Mouse (Mus musculus): Measurements from ENCODE around the gene Reep6. TPM values are rescaled to one million over a fixed set of nuclear protein-coding genes. Genes with fewer than 3 reads are reported as not detected.

Reep6 gene
- polyA plus RNA-seq, 1 experiment from 2014 or later = 5.5 TPM

DNA sequence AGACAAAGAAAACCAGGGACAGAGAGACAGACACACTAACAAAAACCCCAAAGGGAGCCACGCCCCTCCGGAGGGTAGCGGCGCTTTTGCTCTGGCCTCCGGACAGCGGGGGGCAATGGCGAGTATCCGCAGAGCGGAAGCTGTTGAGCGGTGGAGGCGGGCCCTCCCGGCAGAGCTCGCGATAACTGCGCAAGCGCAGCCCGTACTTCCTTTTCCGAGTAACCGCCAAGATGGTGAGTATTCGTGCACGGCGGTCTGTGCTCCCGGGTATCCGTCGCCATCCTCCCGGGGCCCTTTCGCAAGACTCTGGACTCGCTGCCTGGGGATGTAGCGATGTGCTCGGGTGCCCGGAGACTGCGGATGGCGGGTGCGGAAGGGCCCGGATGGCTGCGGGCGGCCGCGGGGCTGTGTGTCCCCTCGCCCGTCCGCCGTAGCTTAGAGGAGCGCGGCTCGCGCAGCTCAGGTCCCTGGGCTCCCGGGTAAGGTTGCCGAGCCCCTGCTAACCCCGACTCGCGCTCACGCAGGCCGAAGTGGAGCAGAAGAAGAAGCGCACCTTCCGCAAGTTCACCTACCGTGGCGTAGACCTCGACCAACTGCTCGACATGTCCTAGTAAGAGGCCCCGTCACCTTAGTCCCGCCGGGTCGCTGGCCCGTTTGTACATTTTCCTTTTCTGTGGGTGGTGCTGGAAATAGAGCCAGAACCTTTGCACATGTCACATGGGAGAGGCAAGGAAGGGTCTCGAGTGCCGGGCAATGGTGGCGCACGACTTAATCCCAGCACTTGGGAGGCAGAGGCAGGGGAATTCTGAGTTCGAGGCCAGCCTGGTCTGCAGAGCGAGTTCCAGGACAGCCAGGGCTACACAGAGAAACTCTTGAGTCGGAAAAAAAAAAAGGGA is 37.3 kb upstream of the Reep6 start, which contains the start of gene Rps15:
Rps15 (plus strand) TSS at position 203 of the 896 bp plus-strand sequence.
- DNase-seq (ENCODE audit: low spot score) (peak; percentile 97), ATAC-seq (ENCODE audit: insufficient read depth, low FRiP score, low TSS enrichment) (peak; percentile 72)
- Histone ChIP-seq H3K4me2 (ENCODE audit: low read depth) (peak within 1 kb of the TSS; percentile 90), H3K36me3 (ENCODE audit: control insufficient read depth, insufficient read depth, low read length) (peaks cover 8% of the 10 kb centered on the region), H3K27me3 (ENCODE audit: control insufficient read depth, insufficient read depth, low read length) (no peaks in the 10 kb centered on the region), H3K9me3 (ENCODE audit: control insufficient read depth, low read length) (no peaks in the 10 kb centered on the region), H3K27ac (ENCODE audit: low read depth, low read length) (peak within 1 kb of the TSS; percentile 89), H3K4me1 (ENCODE audit: control insufficient read depth, insufficient read depth, low read length) (peaks cover 18% of the 10 kb centered on the region), H3K9ac (ENCODE audit: low read length) (peak within 1 kb of the TSS; percentile 99), H3K4me3 (ENCODE audit: low read depth, low read length) (peak within 1 kb of the TSS; percentile 97)
- under 1% methylated on average over 72 of the region's 72 CpGs for WGBS

DNA sequence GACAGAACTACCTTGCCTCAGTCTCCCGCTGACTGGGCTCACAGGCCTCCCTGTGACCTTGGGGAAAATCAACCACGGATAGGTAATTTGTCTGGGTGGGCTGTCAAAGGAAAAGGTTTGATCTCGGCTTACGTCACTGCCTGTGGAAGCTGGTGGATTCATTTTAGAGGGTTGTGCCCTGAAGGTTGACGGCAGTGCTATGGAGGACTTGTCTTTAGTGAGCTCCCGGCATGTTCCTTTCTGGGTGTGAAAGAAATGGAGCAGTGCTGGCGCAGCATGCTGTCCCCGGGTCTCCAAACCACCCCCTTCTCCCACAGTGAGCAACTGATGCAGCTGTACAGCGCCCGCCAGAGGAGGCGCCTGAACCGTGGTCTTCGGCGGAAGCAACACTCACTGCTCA is 36.4 kb upstream of the Reep6 start:
- ATAC-seq (ENCODE audit: insufficient read depth, low FRiP score, low TSS enrichment) (no peak), DNase-seq (ENCODE audit: low spot score) (no peak)
- H3K4me3 ChIP-seq (ENCODE audit: low read depth, low read length) = peak overlapping the region; percentile 97
- 0 out of 2 replicates have a peak, but pooled peaks cover under 1% of the 10 kb centered on the region for H3K27me3 ChIP-seq (ENCODE audit: control insufficient read depth, insufficient read depth, low read length)
- H3K36me3 ChIP-seq (ENCODE audit: control insufficient read depth, insufficient read depth, low read length) = peaks cover 6% of the 10 kb centered on the region
- H3K4me2 ChIP-seq (ENCODE audit: low read depth) = peak overlapping the region; percentile 90
- 34% methylated on average over 14 of the region's 14 CpGs for WGBS
- H3K4me1 ChIP-seq (ENCODE audit: control insufficient read depth, insufficient read depth, low read length) = peaks cover 20% of the 10 kb centered on the region
- no peaks in the 10 kb centered on the region for H3K9me3 ChIP-seq (ENCODE audit: control insufficient read depth, low read length)
- H3K9ac ChIP-seq (ENCODE audit: low read length) = peak overlapping the region; percentile 99
- H3K27ac ChIP-seq (ENCODE audit: low read depth, low read length) = peak overlapping the region; percentile 89

DNA sequence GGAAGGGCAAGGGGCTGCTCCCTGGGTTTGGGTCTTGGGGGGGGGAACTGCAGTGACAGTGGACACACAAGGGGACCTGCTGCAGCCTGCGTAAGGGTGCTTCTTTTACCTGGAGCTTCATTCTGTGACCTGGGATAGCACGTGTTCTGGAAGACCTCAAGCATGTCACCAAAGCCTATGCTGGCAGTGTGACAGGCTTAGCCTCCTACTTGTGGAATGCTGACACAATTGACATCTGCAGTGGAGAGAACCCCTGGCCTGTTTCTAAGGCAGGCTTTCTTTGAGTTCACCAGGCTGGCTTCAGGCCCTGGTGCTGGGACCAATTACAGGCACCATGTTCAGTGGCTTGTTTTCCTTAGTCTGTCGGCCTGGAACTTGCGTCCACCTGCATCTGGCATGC is 35.4 kb upstream of the Reep6 start:
- Histone ChIP-seq H3K9me3 (ENCODE audit: control insufficient read depth, low read length) (no peaks in the 10 kb centered on the region), H3K36me3 (ENCODE audit: control insufficient read depth, insufficient read depth, low read length) (peaks cover 6% of the 10 kb centered on the region), H3K4me1 (ENCODE audit: control insufficient read depth, insufficient read depth, low read length) (peaks cover 20% of the 10 kb centered on the region), H3K27me3 (ENCODE audit: control insufficient read depth, insufficient read depth, low read length) (peaks cover 6% of the 10 kb centered on the region), H3K4me2 (ENCODE audit: low read depth) (peak overlapping the region; percentile 4; the same call in 1 of the 2 replicates), H3K4me3 (ENCODE audit: low read depth, low read length) (no peak overlapping the region), H3K27ac (ENCODE audit: low read depth, low read length) (no peak overlapping the region), H3K9ac (ENCODE audit: low read length) (no peak overlapping the region)
- WGBS = 73% methylated on average over 4 of the region's 4 CpGs
- no peak for DNase-seq (ENCODE audit: low spot score)
- ATAC-seq (ENCODE audit: insufficient read depth, low FRiP score, low TSS enrichment) = no peak

DNA sequence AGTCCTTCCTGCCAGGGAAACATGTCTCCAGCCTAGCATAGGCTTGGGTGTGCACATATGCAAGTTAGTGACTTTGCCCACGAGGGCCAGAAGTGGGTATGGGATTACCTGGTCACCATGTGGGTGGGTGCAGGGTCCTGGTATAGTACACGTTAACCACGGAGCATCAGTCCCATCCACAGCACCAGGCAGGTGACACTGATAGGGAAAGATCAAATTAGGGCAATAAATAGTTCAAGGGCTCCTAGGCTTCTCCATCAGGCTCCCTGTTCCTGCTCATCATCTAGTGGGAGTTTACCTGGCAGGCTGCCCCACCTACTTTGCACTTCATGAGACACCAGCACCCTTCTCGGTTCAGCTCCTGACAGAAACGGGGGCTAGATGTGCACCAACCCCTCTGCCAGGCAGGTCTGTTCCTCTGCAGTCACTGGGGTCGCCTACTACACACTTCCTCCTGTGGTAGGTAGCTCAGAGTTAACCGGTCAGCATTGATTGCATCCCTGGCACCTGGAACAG is 34.9 kb upstream of the Reep6 start:
- no peak for ATAC-seq (ENCODE audit: insufficient read depth, low FRiP score, low TSS enrichment)
- no peak for DNase-seq (ENCODE audit: low spot score)
- H3K4me2 ChIP-seq (ENCODE audit: low read depth) = peak overlapping the region; percentile 9; the same call in 1 of the 2 replicates
- H3K9ac ChIP-seq (ENCODE audit: low read length) = no peak overlapping the region
- H3K4me3 ChIP-seq (ENCODE audit: low read depth, low read length) = peak overlapping the region; percentile 4; the same call in 1 of the 2 replicates
- 51% methylated on average over 7 of the region's 7 CpGs for WGBS
- no peaks in the 10 kb centered on the region for H3K9me3 ChIP-seq (ENCODE audit: control insufficient read depth, low read length)
- peaks cover 10% of the 10 kb centered on the region for H3K27me3 ChIP-seq (ENCODE audit: control insufficient read depth, insufficient read depth, low read length)
- peaks cover 6% of the 10 kb centered on the region for H3K36me3 ChIP-seq (ENCODE audit: control insufficient read depth, insufficient read depth, low read length)
- 0 out of 2 replicates have a peak overlapping the region, but pooled peaks have one; percentile 27 for H3K27ac ChIP-seq (ENCODE audit: low read depth, low read length)
- H3K4me1 ChIP-seq (ENCODE audit: control insufficient read depth, insufficient read depth, low read length) = peaks cover 26% of the 10 kb centered on the region

DNA sequence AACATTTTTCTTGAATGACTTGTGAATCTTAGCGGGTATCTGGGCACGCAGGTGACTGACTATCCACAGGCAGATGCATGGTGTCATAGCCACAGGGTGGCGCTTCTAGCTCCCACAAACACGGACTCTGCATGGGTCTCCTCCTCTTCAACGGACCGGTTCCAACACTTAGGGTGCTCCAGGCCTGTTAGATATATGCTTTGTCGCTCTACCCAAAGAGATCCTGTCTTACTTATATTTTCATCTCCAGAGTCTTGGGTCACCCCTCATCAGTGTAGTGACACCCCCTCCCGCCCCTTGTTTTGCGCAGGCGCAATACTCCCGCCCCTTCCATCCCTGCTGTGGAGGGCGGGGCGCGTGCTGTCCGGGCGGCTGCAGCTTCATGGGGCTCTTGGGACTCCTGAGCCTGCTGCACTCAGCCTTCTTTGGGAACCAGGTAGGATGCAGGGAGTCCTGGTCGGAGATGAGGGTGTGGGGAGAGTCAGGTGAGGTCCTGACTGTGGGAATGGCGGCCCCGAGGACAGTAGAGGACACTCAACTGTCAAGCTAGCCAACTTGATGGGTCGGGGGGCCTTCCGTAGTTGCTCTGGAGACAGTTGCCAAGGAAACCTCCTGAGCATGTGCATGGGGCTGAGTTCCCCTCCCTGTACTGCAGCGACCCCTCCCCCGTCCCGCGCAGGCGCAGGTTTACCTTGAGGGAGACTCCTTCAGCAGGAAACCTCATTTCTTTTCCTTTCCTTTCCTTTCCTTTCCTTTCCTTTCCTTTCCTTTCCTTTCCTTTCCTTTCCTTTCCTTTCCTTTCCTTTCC is 33.9 kb upstream of the Reep6 start, which contains the start of gene Apc2:
Apc2 (plus strand) TSS at position 360 of the 808 bp plus-strand sequence.
- H3K36me3 ChIP-seq (ENCODE audit: control insufficient read depth, insufficient read depth, low read length) = peaks cover 6% of the 10 kb centered on the region
- peak within 1 kb of the TSS; percentile 35 for H3K4me3 ChIP-seq (ENCODE audit: low read depth, low read length)
- ATAC-seq (ENCODE audit: insufficient read depth, low FRiP score, low TSS enrichment) (peak; percentile 45), DNase-seq (ENCODE audit: low spot score) (peak; percentile 85)
- H3K4me2 ChIP-seq (ENCODE audit: low read depth) = peak within 1 kb of the TSS; percentile 67
- H3K27me3 ChIP-seq (ENCODE audit: control insufficient read depth, insufficient read depth, low read length) = peaks cover 12% of the 10 kb centered on the region
- under 1% methylated on average over 26 of the region's 26 CpGs for WGBS
- no peaks in the 10 kb centered on the region for H3K9me3 ChIP-seq (ENCODE audit: control insufficient read depth, low read length)
- H3K4me1 ChIP-seq (ENCODE audit: control insufficient read depth, insufficient read depth, low read length) = peaks cover 27% of the 10 kb centered on the region
- H3K27ac ChIP-seq (ENCODE audit: low read depth, low read length) = peak within 1 kb of the TSS; percentile 76
- peak within 1 kb of the TSS; percentile 44 for H3K9ac ChIP-seq (ENCODE audit: low read length)

DNA sequence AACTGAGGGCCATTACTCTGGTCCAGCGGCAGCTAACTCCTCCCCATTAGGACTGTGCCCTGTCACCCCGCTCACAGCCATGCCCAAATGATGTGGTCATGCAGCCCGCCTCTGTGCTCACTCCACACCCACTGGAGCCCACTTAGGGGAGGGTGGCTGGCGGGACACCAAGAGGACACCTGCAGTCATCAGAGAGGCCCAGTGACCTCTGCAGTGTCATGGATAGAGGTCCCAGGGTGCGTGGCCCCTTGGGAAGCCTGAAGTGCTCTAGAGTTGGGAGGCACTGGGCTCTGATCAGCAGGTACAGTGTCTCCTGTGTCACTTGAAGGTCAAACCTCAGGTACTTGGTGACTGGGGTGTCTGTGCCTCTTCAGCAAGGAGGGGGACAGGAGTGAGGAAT is 32.9 kb upstream of the Reep6 start:
- no peak for DNase-seq (ENCODE audit: low spot score)
- Histone ChIP-seq H3K27ac (ENCODE audit: low read depth, low read length) (peak overlapping the region; percentile 56; the same call in 1 of the 2 replicates), H3K27me3 (ENCODE audit: control insufficient read depth, insufficient read depth, low read length) (peaks cover 12% of the 10 kb centered on the region), H3K9ac (ENCODE audit: low read length) (peak overlapping the region; percentile 44; the same call in 1 of the 2 replicates), H3K4me1 (ENCODE audit: control insufficient read depth, insufficient read depth, low read length) (peaks cover 27% of the 10 kb centered on the region), H3K9me3 (ENCODE audit: control insufficient read depth, low read length) (no peaks in the 10 kb centered on the region), H3K4me3 (ENCODE audit: low read depth, low read length) (0 out of 2 replicates have a peak overlapping the region, but pooled peaks have one; percentile 35), H3K4me2 (ENCODE audit: low read depth) (peak overlapping the region; percentile 67), H3K36me3 (ENCODE audit: control insufficient read depth, insufficient read depth, low read length) (peaks cover 6% of the 10 kb centered on the region)
- ATAC-seq (ENCODE audit: insufficient read depth, low FRiP score, low TSS enrichment) = no peak
- 84% methylated on average over 5 of the region's 5 CpGs for WGBS

DNA sequence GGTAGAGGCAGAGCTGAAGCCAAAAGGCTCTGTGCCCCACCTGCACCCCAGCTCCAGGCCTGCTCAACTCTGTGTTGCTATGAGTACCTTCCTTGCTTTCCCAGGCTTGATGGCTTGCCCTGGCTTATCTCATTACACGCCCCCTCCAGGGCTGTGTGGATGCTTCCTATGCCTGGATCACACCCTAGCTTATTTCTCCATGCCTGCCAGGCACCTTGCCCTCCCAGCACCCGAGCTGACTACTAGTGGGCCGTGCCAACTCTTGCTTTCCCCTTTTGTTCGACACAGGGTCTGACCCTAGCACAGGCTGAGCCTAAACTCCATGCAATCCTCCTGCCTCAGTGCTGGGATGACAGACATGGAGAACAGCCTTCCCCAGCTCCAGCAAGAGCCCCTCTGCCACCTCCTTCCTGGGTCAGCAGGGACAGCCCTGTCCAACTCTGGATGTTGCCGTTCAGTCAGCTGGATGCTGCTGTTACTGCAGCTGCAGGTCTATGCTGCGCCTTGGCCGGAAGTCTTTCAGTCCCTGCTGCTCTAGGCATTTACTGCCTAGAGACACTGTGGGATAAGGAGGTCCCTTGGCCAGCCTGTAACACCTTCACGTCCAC is 32.1 kb upstream of the Reep6 start:
- Histone ChIP-seq H3K27ac (ENCODE audit: low read depth, low read length) (no peak overlapping the region), H3K9ac (ENCODE audit: low read length) (0 out of 2 replicates have a peak overlapping the region, but pooled peaks have one; percentile 32), H3K27me3 (ENCODE audit: control insufficient read depth, insufficient read depth, low read length) (peaks cover 12% of the 10 kb centered on the region), H3K36me3 (ENCODE audit: control insufficient read depth, insufficient read depth, low read length) (peaks cover 9% of the 10 kb centered on the region), H3K4me1 (ENCODE audit: control insufficient read depth, insufficient read depth, low read length) (peaks cover 34% of the 10 kb centered on the region), H3K4me3 (ENCODE audit: low read depth, low read length) (no peak overlapping the region), H3K4me2 (ENCODE audit: low read depth) (no peak overlapping the region), H3K9me3 (ENCODE audit: control insufficient read depth, low read length) (no peaks in the 10 kb centered on the region)
- ATAC-seq (ENCODE audit: insufficient read depth, low FRiP score, low TSS enrichment) (no peak), DNase-seq (ENCODE audit: low spot score) (no peak)
- WGBS = 74% methylated on average over 8 of the region's 8 CpGs
